Mouse (Mus musculus): Measurements from ENCODE around the gene Apobec3.

The Apobec3 gene

DNA sequence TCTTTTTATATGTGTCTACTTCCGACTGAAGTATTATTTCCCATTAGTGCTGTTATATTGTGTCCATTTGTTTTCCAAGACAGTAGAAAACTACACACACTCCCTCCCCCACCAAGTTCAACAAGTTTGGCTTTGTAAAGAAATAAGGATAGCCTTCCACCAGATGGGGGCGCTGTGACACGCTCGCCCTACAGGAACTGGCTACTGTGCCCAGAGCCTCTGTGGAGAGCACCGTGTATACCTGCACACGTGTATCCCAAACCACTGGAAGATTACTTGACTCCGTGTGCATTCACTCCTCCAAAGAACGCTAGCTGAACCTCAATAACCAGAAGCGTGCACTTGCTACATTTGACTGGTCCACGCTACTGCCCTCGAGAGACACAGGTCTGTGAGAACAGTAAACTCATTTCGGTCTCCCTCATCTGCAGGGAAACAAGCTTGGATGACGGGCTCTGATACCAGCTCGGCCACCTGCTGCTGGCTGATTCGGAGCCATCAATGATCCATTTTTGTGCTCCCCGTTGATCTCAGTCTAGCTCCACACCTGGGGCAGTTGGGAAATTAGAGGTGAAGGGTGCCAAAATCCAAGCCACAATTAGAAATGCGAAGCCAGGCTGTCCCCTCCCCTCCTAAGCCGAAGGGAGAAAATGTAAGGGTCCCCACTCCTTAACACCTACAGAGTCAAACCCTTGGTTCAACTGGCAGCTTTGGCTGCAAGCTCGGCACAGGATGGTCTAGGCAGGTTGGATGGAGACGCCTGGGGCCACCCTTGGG is at the start of gene Apobec3:
Apobec3 (plus strand) TSS at position 224 of the 777 bp plus-strand sequence.
- peak in 1 of 2 experiments; percentile 48 for DNase-seq (ENCODE audit: low spot score in 2 of 2)

GRCm38 (mm10) chr15:79842985-79843384 is 48.5 kb upstream of the Apobec3 start:
- DNase-seq (ENCODE audit: low spot score in 2 of 2) = no peak

- no peak for DNase-seq (ENCODE audit: low spot score in 2 of 2)
Observed at GRCm38 (mm10) chr15:79845986-79846385, 45.5 kb upstream of the Apobec3 start.

DNA sequence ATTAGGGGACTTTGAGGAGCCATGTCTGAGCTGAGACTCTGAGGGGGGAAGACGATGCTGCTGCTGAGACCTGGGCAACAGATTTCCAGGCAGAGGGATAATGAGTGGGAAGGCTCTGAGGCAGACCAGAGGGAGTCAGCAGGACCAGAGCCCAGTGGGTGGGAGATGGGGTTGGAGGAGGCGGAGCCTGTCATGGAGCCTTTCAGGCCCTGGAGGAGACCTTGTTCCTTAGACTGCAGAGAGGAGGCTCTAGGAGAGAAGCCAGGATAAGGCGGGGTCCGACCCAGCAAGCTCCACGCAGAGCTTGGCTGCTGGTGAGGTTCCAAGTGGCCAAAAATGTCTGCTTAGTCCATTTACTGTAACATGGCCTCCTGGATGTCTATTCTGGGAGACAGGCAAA is 44.4 kb upstream of the Apobec3 start:
- DNase-seq (ENCODE audit: low spot score in 2 of 2) = peak in 1 of 2 experiments; percentile 18

- DNase-seq (ENCODE audit: low spot score in 2 of 2) = no peak
Observed at GRCm38 (mm10) chr15:79850143-79850542, 41.3 kb upstream of the Apobec3 start.

GRCm38 (mm10) chr15:79858979-79859378 is 32.5 kb upstream of the Apobec3 start:
- no peak for DNase-seq (ENCODE audit: low spot score in 2 of 2)

GRCm38 (mm10) chr15:79859821-79860220 is 31.6 kb upstream of the Apobec3 start:
- no peak for DNase-seq (ENCODE audit: low spot score in 2 of 2)

GRCm38 (mm10) chr15:79867260-79868002 is 24.0 kb upstream of the Apobec3 start:
- no peak for DNase-seq (ENCODE audit: low spot score in 2 of 2)

DNA sequence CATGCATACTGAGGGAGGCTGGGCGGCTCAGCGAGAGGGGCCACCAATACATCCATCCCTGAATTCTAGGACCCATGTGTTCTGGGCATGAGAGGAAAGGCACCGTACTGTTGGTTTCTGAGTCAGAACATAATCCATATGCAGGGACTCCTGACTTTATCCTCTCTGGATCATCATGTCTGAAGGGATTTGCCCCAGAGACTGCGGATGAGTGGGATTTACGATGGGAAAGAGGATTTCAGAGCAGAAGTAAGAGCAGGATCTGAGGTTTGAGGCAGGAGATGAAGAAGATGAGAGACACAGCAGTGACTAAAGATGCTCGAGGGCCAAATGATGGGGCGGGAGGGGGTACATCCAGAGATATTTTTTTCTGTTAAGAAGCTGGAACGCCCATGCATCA is 17.9 kb upstream of the Apobec3 start:
- no peak for DNase-seq (ENCODE audit: low spot score in 2 of 2)

GRCm38 (mm10) chr15:79873995-79874394 is 17.5 kb upstream of the Apobec3 start:
- no peak for DNase-seq (ENCODE audit: low spot score in 2 of 2)

GRCm38 (mm10) chr15:79875261-79875995 is 16.0 kb upstream of the Apobec3 start:
- no peak for DNase-seq (ENCODE audit: low spot score in 2 of 2)

DNA sequence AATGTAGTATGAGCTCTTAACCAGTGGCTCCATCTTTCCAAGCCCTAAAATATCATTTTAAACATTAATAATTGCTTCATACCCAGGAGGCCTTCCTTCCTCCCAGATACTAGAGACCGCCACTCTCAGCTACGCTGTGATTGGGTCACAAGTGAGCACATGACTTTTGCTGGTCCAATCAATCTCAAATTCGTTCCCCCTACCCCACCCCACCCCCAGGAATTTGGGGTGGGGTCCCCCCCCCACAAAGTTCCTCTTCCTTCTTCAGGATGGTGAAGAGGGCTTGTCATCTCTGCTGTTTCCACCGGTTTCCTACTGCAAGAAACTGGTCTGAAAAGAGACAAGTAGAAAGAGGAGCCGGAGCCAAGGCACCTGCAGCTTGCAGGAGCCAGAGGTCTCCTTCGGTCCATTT is 12.7 kb upstream of the Apobec3 start:
- no peak for DNase-seq (ENCODE audit: low spot score in 2 of 2)

- peak; percentile 49 to 80 for DNase-seq (ENCODE audit: low spot score in 2 of 2)
Observed at GRCm38 (mm10) chr15:79879319-79879718, 12.1 kb upstream of the Apobec3 start.

DNA sequence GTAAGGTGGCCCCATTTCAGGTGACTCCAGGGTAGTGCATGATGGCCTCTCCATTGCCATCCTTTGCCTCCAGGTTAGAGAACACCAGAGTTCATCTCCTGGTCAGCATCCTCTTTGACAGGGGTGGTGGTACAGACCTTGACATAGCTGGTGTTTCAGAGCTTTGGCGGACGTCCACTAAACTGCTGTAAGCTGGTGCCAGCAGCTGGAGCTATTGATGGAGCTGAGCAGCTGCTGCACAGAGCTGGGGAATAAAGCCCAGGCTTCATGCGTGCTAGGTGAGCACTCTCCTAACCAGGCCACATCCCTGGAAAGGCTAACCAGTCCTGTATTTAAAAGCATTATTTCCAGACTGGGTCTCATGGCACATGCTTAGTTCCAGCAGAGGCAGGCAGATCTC is 11.0 kb upstream of the Apobec3 start:
- DNase-seq (ENCODE audit: low spot score in 2 of 2) = no peak

- peak; percentile 66 to 74 for DNase-seq (ENCODE audit: low spot score in 2 of 2)
Observed at GRCm38 (mm10) chr15:79882623-79883267, 8.7 kb upstream of the Apobec3 start.

- peak; percentile 87 to 96 for DNase-seq (ENCODE audit: low spot score in 2 of 2)
Observed at GRCm38 (mm10) chr15:79883352-79883822, 8.1 kb upstream of the Apobec3 start.

GRCm38 (mm10) chr15:79884820-79885219 is 6.6 kb upstream of the Apobec3 start:
- DNase-seq (ENCODE audit: low spot score in 2 of 2) = no peak

DNA sequence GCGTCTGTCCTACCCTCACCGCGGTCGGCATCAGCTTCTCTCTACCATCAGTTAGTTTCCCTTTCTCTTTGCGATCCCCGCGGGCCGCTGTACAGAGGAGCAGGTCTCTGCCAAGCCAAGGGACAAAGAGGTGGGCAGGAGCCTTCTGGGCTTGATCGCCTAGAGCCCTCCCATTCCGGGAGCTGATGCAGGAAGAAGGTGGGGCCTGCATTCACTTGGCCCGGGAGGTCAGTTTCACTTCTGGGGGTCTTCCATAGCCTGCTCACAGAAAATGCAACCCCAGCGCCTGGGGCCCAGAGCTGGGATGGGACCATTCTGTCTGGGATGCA is 718 bp downstream of the Apobec3 start:
- peak in 1 of 2 experiments; percentile 38 for DNase-seq (ENCODE audit: low spot score in 2 of 2)

GRCm38 (mm10) chr15:79892995-79893823 is 1.8 kb downstream of the Apobec3 start:
- no peak for DNase-seq (ENCODE audit: low spot score in 2 of 2)

DNA sequence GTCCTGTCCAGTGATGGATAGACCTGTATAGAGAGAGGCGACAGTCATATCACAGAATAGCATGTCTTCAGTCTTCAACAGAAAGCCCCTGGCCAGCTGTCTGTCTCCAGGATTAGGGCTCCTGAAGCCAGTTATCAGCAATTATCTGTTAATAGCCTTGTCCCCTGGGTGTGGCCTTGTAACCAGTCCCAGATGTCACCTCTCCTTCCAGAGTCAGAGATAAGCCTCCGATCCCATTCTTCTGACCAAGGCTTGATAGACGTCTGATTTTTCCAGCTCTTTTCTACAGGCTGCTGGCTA is 2.3 kb downstream of the Apobec3 start:
- no peak for DNase-seq (ENCODE audit: low spot score in 2 of 2)

DNA sequence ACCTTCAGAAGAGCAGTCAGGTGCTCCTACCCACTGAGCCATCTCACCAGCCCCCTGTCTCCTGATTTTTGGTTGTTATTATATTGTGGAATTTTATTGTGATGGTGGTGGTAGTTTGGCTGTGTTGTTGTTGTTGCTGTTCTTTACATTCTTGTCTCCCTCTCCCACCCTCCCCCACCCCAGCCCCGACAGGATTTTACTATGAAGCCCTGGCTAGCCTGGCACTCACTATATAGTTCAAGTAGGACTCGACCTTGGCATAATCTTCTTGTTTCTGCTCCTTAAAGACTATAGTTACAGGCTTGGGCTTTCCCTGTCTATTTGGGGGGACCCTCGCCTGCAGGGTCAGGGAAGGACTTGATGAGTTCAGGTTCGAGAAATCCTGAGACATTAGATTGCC is 2.9 kb downstream of the Apobec3 start:
- no peak for DNase-seq (ENCODE audit: low spot score in 2 of 2)
